Mouse (Mus musculus) ES-E14 (cell line): ENCODE measurements around the gene Fibin. TPM values are rescaled to one million over a fixed set of nuclear protein-coding genes. Genes with fewer than 3 reads are reported as not detected.

ENCODE experiments used
- DNase-seq: peaks from one replicate; pipeline ENCODE4 v3.0.0-alpha.2; 2013; ENCODE audit warnings: low read depth, low spot score
- H3K27ac ChIP-seq: 2 replicates; pipeline ENCODE4 v1.5.1; 2012; ENCODE audit warnings: low read depth, mild to moderate bottlenecking, low read length, moderate library complexity, mixed read lengths; ENCODE audit not compliant: poor library complexity, insufficient read depth, severe bottlenecking
- H3K36me3 ChIP-seq: 2 replicates; pipeline ENCODE4 v1.6.1; 2012; ENCODE audit warnings: mild to moderate bottlenecking, low read length, moderate library complexity, mixed read lengths; ENCODE audit not compliant: control insufficient read depth, poor library complexity, insufficient read depth, severe bottlenecking
- H3K4me1 ChIP-seq, 2 experiments: fragments of 150-350 bp in 1 of 2; sonication (generic) in 1 of 2; 2 replicates each; pipeline ENCODE4 v1.6.1; 2012; ENCODE audit warnings: low read length in 2 of 2, mild to moderate bottlenecking in 1 of 2, mixed read lengths in 1 of 2; ENCODE audit not compliant: control insufficient read depth in 2 of 2, insufficient read depth in 2 of 2, poor library complexity in 1 of 2
- H3K4me3 ChIP-seq, 2 experiments: fragments of 150-350 bp in 1 of 2; sonication (generic) in 1 of 2; 2 replicates each; pipeline ENCODE4 v1.5.1; 2012; ENCODE audit warnings: low read length in 2 of 2, low read depth in 1 of 2, mild to moderate bottlenecking in 1 of 2, mixed read lengths in 1 of 2; ENCODE audit not compliant: insufficient read depth in 1 of 2, poor library complexity in 1 of 2, severe bottlenecking in 1 of 2
- H3K9ac ChIP-seq: 2 replicates; pipeline ENCODE4 v1.6.1; 2012; ENCODE audit warnings: low read depth, mild to moderate bottlenecking, low read length, mixed read lengths; ENCODE audit not compliant: poor library complexity, insufficient read depth, severe bottlenecking
- H3K9me3 ChIP-seq: fragments of 150-350 bp; sonication (generic); 2 replicates; pipeline ENCODE4 v1.6.1; 2012; ENCODE audit warnings: low read depth, mild to moderate bottlenecking, low read length; ENCODE audit not compliant: control insufficient read depth, insufficient read depth
- CHD2 ChIP-seq: IDR thresholded peaks from 2 replicates; pipeline ENCODE4 v1.6.1; 2014; ENCODE audit warnings: mild to moderate bottlenecking, low read depth, low read length, inconsistent platforms
- HCFC1 ChIP-seq: IDR thresholded peaks from 2 replicates; pipeline ENCODE4 v1.6.1; 2012; ENCODE audit warnings: low read length, inconsistent platforms, borderline replicate concordance; ENCODE audit not compliant: insufficient read depth
- MAFK ChIP-seq: IDR thresholded peaks from 2 replicates; pipeline ENCODE4 v1.6.1; 2014; ENCODE audit warnings: mild to moderate bottlenecking, low read depth, low read length, inconsistent platforms; ENCODE audit not compliant: insufficient read depth
- ZC3H11A ChIP-seq: IDR thresholded peaks from 2 replicates; pipeline ENCODE4 v1.6.1; 2012; ENCODE audit warnings: low read depth, mild to moderate bottlenecking, inconsistent platforms, low read length, borderline replicate concordance
- ZNF384 ChIP-seq: IDR thresholded peaks from 2 replicates; pipeline ENCODE4 v1.6.1; 2012; ENCODE audit warnings: low read depth, low read length, inconsistent platforms
- in situ Hi-C, 2 experiments: fragments of 600-800 bp; cut with MboI; formaldehyde crosslinking; loops; one replicate each; pipeline ENCODE4 v1.15.1; 2025; ENCODE audit warnings: low sequenced_read_pairs in 2 of 2, inconsistent platforms in 1 of 2; ENCODE audit not compliant: unreplicated experiment in 2 of 2
- total RNA-seq: library from RNA; depleted of rRNA; stranded (reverse); fragments of 300-350 nt; gene quantifications from 2 replicates; pipeline ENCODE4 v1.2.3, GENCODE M21; 2012

Gene Fibin
- total RNA-seq, 1 experiment, result not detected

DNA sequence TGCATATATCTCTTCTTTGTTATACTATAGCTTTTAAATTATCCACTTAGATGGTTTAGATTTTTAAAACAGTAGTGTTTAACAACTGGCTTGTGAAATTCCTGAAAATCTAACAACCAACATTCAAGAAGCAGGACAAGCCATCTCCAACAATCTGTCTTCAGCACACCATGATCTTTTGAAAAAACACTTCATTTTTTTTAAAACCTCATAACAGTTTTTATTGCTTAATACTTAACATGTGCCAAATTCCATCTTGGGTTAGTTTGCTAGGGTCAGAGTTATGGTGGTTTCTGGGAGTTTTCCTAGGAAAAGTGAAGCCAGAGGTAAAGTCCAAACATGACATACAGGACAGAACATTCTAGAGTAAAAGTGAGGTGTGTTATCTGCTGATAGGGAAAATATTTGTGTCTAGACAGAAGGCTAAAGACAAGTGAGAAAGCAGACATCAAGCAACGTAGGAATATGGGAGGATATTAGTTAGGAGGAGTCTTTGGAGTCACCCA, 4.5 kb upstream of the Fibin start:
- Histone ChIP-seq H3K36me3 (no peaks in the 10 kb centered on the region), H3K9me3 (no peaks in the 10 kb centered on the region), H3K4me3 (no peak overlapping the region), H3K9ac (no peak overlapping the region), H3K4me1 (no peaks in the 10 kb centered on the region; a peak in 1 of 4 replicates), H3K27ac (no peak overlapping the region)
- in situ Hi-C loops, result loop anchor here in 1 of 2 experiments (25.0 kb wide), 1 partner anchor 480 kb away; the partner anchor contains the start of gene Lin7c
- TF ChIP-seq CHD2 (no peak), ZC3H11A (no peak)
- DNase-seq, result no peak

DNA sequence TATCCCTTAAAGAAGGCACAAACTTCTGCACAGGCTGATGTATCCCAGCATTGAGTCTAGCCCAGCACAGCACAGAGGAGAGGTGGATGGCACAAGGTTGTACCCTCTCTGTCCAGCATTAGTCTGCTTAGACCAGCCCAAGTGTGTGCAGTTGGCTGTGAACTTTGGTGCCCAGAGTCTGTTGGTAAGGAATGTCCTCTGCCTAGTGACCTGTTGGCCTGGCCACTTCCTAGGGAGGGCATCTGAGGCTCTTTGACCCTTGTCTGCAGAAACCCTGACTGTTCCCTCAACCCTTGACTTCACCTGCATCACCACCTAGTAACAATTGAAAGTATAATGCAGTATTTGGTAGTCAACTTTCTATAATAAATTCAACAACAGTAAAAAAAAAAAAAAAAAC, 2.4 kb upstream of the Fibin start:
- H3K9ac ChIP-seq, result no peak overlapping the region
- DNase-seq, result no peak
- in situ Hi-C loops, result loop anchor here in 1 of 2 experiments (25.0 kb wide), 1 partner anchor 478 kb away; the partner anchor contains the start of gene Lin7c
- H3K36me3 ChIP-seq, result no peaks in the 10 kb centered on the region
- H3K9me3 ChIP-seq, result no peaks in the 10 kb centered on the region
- no peaks in the 10 kb centered on the region; a peak in 1 of 4 replicates for H3K4me1 ChIP-seq
- no peak overlapping the region for H3K27ac ChIP-seq
- TF ChIP-seq CHD2 (no peak), ZC3H11A (no peak), ZNF384 (no peak)
- H3K4me3 ChIP-seq, result no peak overlapping the region

DNA sequence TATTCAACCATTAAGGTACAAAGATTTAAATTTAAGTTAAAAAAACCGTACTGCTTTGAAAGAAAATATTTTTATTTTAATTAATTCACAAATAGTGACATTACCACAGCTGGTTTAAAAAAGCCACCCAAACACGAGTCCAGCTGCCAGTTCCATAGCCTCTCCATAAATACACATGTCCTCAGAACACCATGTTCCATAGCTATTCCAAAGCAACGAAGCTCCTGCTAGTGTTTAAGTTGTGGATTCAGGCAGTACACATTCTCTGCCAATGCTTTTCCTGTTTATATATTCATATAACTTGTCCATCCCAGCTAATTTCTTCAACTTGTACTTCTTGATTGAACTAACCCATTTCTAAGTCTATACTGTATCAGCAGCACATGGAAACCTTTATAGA, 872 bp upstream of the Fibin start:
- DNase-seq, result no peak
- Histone ChIP-seq H3K9ac (no peak overlapping the region), H3K27ac (no peak overlapping the region), H3K36me3 (no peaks in the 10 kb centered on the region), H3K9me3 (no peaks in the 10 kb centered on the region), H3K4me3 (no peak overlapping the region), H3K4me1 (no peaks in the 10 kb centered on the region; a peak in 1 of 4 replicates)
- no peak for TF ChIP-seq HCFC1
- no peak for TF ChIP-seq MAFK
- TF ChIP-seq CHD2, result no peak
- no peak for TF ChIP-seq ZC3H11A
- no peak for TF ChIP-seq ZNF384
- in situ Hi-C loops, result loop anchor here in 1 of 2 experiments (25.0 kb wide), 1 partner anchor 477 kb away; the partner anchor contains the start of gene Lin7c

GRCm38 (mm10) chr2:110353302-110353970, 9.5 kb downstream of the Fibin start:
- Histone ChIP-seq H3K4me3 (no peak overlapping the region), H3K36me3 (no peaks in the 10 kb centered on the region), H3K9ac (no peak overlapping the region), H3K9me3 (no peaks in the 10 kb centered on the region), H3K27ac (no peak overlapping the region), H3K4me1 (no peaks in the 10 kb centered on the region)
- no peak for DNase-seq
- in situ Hi-C loops, result loop anchor here in 1 of 2 experiments (25.0 kb wide), 1 partner anchor 466 kb away; the partner anchor contains the start of gene Lin7c
- TF ChIP-seq ZC3H11A, result no peak
- no peak for TF ChIP-seq CHD2
- TF ChIP-seq ZNF384, result no peak
- TF ChIP-seq MAFK, result no peak
- TF ChIP-seq HCFC1, result no peak

- Histone ChIP-seq H3K27ac (no peak overlapping the region), H3K9ac (no peak overlapping the region), H3K36me3 (no peaks in the 10 kb centered on the region), H3K4me3 (no peak overlapping the region), H3K9me3 (no peaks in the 10 kb centered on the region), H3K4me1 (no peaks in the 10 kb centered on the region)
- TF ChIP-seq MAFK (no peak), CHD2 (no peak), HCFC1 (no peak), ZNF384 (no peak), ZC3H11A (no peak)
- no peak for DNase-seq
- in situ Hi-C loops, result loop anchor here in 1 of 2 experiments (25.0 kb wide), 1 partner anchor 465 kb away; the partner anchor contains the start of gene Lin7c
These were observed 11.1 kb downstream of the Fibin start for GRCm38 (mm10) chr2:110351843-110352251.
